Mouse (Mus musculus): ENCODE data around the gene Akap8l.

GRCm38 (mm10) chr17:32363821-32364301 is 13.5 kb upstream of the Akap8l start:
- TF ChIP-seq POLR2A (IDR thresholded peaks at IDR 0.05; ENCODE audit: insufficient read depth, low read depth, low read length) (no peak), CTCF (IDR thresholded peaks at IDR 0.05; ENCODE audit: insufficient read depth, low read depth, low read length) (no peak)

All from olfactory bulb, adult 2 months (tissue).